Mouse (Mus musculus) intestine, postnatal 0 days (tissue): ENCODE measurements around the gene Trak1. TPM values are rescaled to one million over a fixed set of nuclear protein-coding genes. Genes with fewer than 3 reads are reported as not detected.

Source experiments
- ATAC-seq: fragments of 200-750 bp; cut with Nextera tagmentation; 2 replicates; pipeline ENCODE4 v1.8.0; 2017; ENCODE audit warnings: mild to moderate bottlenecking, moderate TSS enrichment, moderate library complexity
- H3K27ac ChIP-seq: fragments of 300-500 bp; sonication (generic); 2 replicates; pipeline ENCODE4 v1.5.1; 2014; ENCODE audit warnings: mild to moderate bottlenecking, low read depth, low read length, moderate library complexity
- H3K27me3 ChIP-seq: fragments of 300-500 bp; sonication (generic); replicated peaks from 2 replicates; pipeline ENCODE4 v1.6.1; 2014; ENCODE audit warnings: low read length, mixed read lengths; ENCODE audit not compliant: control insufficient read depth, insufficient read depth
- H3K36me3 ChIP-seq: fragments of 300-500 bp; sonication (generic); 2 replicates; pipeline ENCODE4 v1.6.1; 2014; ENCODE audit warnings: mild to moderate bottlenecking, moderate library complexity; ENCODE audit not compliant: control insufficient read depth, insufficient read depth
- H3K4me1 ChIP-seq: fragments of 300-500 bp; sonication (generic); replicated peaks from 2 replicates; pipeline ENCODE4 v1.6.1; 2014; ENCODE audit warnings: antibody characterized with exemption, low read length, mixed read lengths; ENCODE audit not compliant: control insufficient read depth, insufficient read depth
- H3K4me2 ChIP-seq: fragments of 300-500 bp; sonication (generic); replicated peaks from 2 replicates; pipeline ENCODE4 v1.6.1; 2014; ENCODE audit warnings: low read depth, mild to moderate bottlenecking, moderate library complexity
- H3K4me3 ChIP-seq: fragments of 300-500 bp; sonication (generic); 2 replicates; pipeline ENCODE4 v1.5.1; 2014; ENCODE audit warnings: low read depth, low read length
- H3K9ac ChIP-seq: fragments of 300-500 bp; sonication (generic); 2 replicates; pipeline ENCODE4 v1.6.1; 2014; ENCODE audit warnings: mild to moderate bottlenecking, low read depth, low read length
- H3K9me3 ChIP-seq: fragments of 300-500 bp; sonication (generic); 2 replicates; pipeline ENCODE4 v1.6.1; 2016; ENCODE audit warnings: mixed run types; ENCODE audit not compliant: control insufficient read depth
- CTCF ChIP-seq: sonication (generic); IDR thresholded peaks from 2 replicates; pipeline ENCODE4 v1.5.1; 2016; ENCODE audit warnings: low read depth, mild to moderate bottlenecking, control low read depth, antibody characterized with exemption, moderate library complexity
- WGBS: fragments of 180-500 bp; shearing (Covaris S2); extraction: QIAGEN DNeasy Blood & Tissue Kit; methylation state at CpG from one replicate; pipeline ENCODE4 v1.1.7; 2014; 5-methylcytosine and 5-hydroxymethylcytosine counted together
- polyA plus RNA-seq: library from polyadenylated mRNA; unstranded; fragments of >200 nt; fragmentation: Nextera tagmentation; extraction: Ambion mirVana; gene quantifications from 2 replicates; pipeline ENCODE4 v1.2.1, GENCODE M21; 2015

The Trak1 gene
- polyA plus RNA-seq, 1 experiment from 2014 or later: 16.3 TPM

- 88% methylated on average over 15 of the region's 15 CpGs for WGBS
- no peak overlapping the region for H3K27ac ChIP-seq
These were observed 48.3 kb downstream of the Trak1 start for GRCm38 (mm10) chr9:121345427-121346130.

GRCm38 (mm10) chr9:121346635-121347034, 49.3 kb downstream of the Trak1 start:
- 49% methylated on average over 5 of the region's 5 CpGs for WGBS
- H3K9ac ChIP-seq: no peak overlapping the region

More at GRCm38 (mm10) chr9:121345427-121346130, 48.3 kb downstream of the Trak1 start:
- no peak overlapping the region for H3K4me3 ChIP-seq
- TF ChIP-seq CTCF: no peak
- H3K36me3 ChIP-seq: 0 out of 2 replicates have a peak, but pooled peaks cover 4% of the 10 kb centered on the region
- H3K9me3 ChIP-seq: no peaks in the 10 kb centered on the region
- H3K9ac ChIP-seq: no peak overlapping the region
- H3K4me1 ChIP-seq: peaks cover 11% of the 10 kb centered on the region; the same call in 1 of the 2 replicates
- H3K27me3 ChIP-seq: no peaks in the 10 kb centered on the region
- ATAC-seq: no peak
- no peak overlapping the region for H3K4me2 ChIP-seq

GRCm38 (mm10) chr9:121347981-121348380, 50.7 kb downstream of the Trak1 start:
- no peaks in the 10 kb centered on the region for H3K9me3 ChIP-seq
- ATAC-seq: no peak
- no peak overlapping the region for H3K4me3 ChIP-seq
- no peak for TF ChIP-seq CTCF
- H3K4me1 ChIP-seq: peaks cover 16% of the 10 kb centered on the region
- no peaks in the 10 kb centered on the region for H3K36me3 ChIP-seq
- H3K27ac ChIP-seq: peak overlapping the region; percentile 78
- WGBS: 39% methylated on average over 10 of the region's 10 CpGs
- H3K9ac ChIP-seq: peak overlapping the region; percentile 22; the same call in 1 of the 2 replicates
- no peaks in the 10 kb centered on the region for H3K27me3 ChIP-seq
- H3K4me2 ChIP-seq: peak overlapping the region; percentile 27

More at GRCm38 (mm10) chr9:121346635-121347034, 49.3 kb downstream of the Trak1 start:
- no peak for TF ChIP-seq CTCF
- H3K36me3 ChIP-seq: 0 out of 2 replicates have a peak, but pooled peaks cover 4% of the 10 kb centered on the region
- peaks cover 13% of the 10 kb centered on the region for H3K4me1 ChIP-seq
- H3K27ac ChIP-seq: 0 out of 2 replicates have a peak overlapping the region, but pooled peaks have one; percentile 28
- no peak for ATAC-seq
- H3K9me3 ChIP-seq: no peaks in the 10 kb centered on the region
- no peaks in the 10 kb centered on the region for H3K27me3 ChIP-seq
- no peak overlapping the region for H3K4me3 ChIP-seq
- H3K4me2 ChIP-seq: no peak overlapping the region

GRCm38 (mm10) chr9:121348476-121348875, 51.2 kb downstream of the Trak1 start:
- no peaks in the 10 kb centered on the region for H3K9me3 ChIP-seq
- peaks cover 16% of the 10 kb centered on the region for H3K4me1 ChIP-seq
- H3K9ac ChIP-seq: peak overlapping the region; percentile 22; the same call in 1 of the 2 replicates
- no peak overlapping the region for H3K4me3 ChIP-seq
- H3K27ac ChIP-seq: peak overlapping the region; percentile 78
- ATAC-seq: 0 out of 2 replicates have a peak, but pooled peaks have one; percentile 21
- TF ChIP-seq CTCF: no peak
- WGBS: 10% methylated on average over 5 of the region's 5 CpGs
- H3K27me3 ChIP-seq: no peaks in the 10 kb centered on the region
- H3K36me3 ChIP-seq: no peaks in the 10 kb centered on the region
- peak overlapping the region; percentile 27 for H3K4me2 ChIP-seq

GRCm38 (mm10) chr9:121349111-121349510, 51.8 kb downstream of the Trak1 start:
- H3K27ac ChIP-seq: no peak overlapping the region
- peaks cover 16% of the 10 kb centered on the region for H3K4me1 ChIP-seq
- no peaks in the 10 kb centered on the region for H3K9me3 ChIP-seq
- no peak for ATAC-seq
- WGBS: 85% methylated on average over 8 of the region's 8 CpGs
- no peak for TF ChIP-seq CTCF
- H3K4me2 ChIP-seq: no peak overlapping the region
- H3K9ac ChIP-seq: no peak overlapping the region
- H3K27me3 ChIP-seq: no peaks in the 10 kb centered on the region
- H3K4me3 ChIP-seq: no peak overlapping the region
- no peaks in the 10 kb centered on the region for H3K36me3 ChIP-seq

- H3K27me3 ChIP-seq: no peaks in the 10 kb centered on the region
- no peak overlapping the region for H3K9ac ChIP-seq
- no peak for TF ChIP-seq CTCF
- no peaks in the 10 kb centered on the region for H3K36me3 ChIP-seq
- H3K9me3 ChIP-seq: no peaks in the 10 kb centered on the region
- H3K27ac ChIP-seq: peak overlapping the region; percentile 15; the same call in 1 of the 2 replicates
- no peak for ATAC-seq
- no peak overlapping the region for H3K4me2 ChIP-seq
- H3K4me3 ChIP-seq: no peak overlapping the region
- WGBS: 30% methylated on average over 3 of the region's 3 CpGs
- peaks cover 16% of the 10 kb centered on the region for H3K4me1 ChIP-seq
These were observed 53.3 kb downstream of the Trak1 start for GRCm38 (mm10) chr9:121350601-121351000.
